Mouse (Mus musculus): ENCODE results near the gene Golph3.

- no peak for TF ChIP-seq POLR2A (IDR thresholded peaks at IDR 0.05; ENCODE audit: borderline replicate concordance, extremely low read depth, insufficient read depth, insufficient read length, poor library complexity, severe bottlenecking)
- TF ChIP-seq CTCF (IDR thresholded peaks at IDR 0.05; ENCODE audit: borderline replicate concordance, extremely low read depth, insufficient read depth, insufficient read length) = no peak
Observed at GRCm38 (mm10) chr15:12301771-12302170, 19.5 kb upstream of the Golph3 start.

Measured in brain, embryonic 14.5 days (tissue).